Mouse (Mus musculus): ENCODE results near the gene Col5a3.
A peak's percentile ranks its signal among the peaks of the same experiment; 100 is the strongest.

Col5a3 gene

GRCm38 (mm10) chr9:20805159-20805495 is 9.7 kb downstream of the Col5a3 start:
- no peak for DNase-seq (ENCODE audit: low read depth, low spot score)

GRCm38 (mm10) chr9:20804266-20805158 is 10.4 kb downstream of the Col5a3 start:
- peak; percentile 28 for DNase-seq (ENCODE audit: low read depth, low spot score)

GRCm38 (mm10) chr9:20794108-20794806 is 20.6 kb downstream of the Col5a3 start:
- DNase-seq (ENCODE audit: low read depth, low spot score), result peak; percentile 39

- DNase-seq (ENCODE audit: low read depth, low spot score), result no peak
Observed at GRCm38 (mm10) chr9:20790345-20790744, 24.5 kb downstream of the Col5a3 start.

GRCm38 (mm10) chr9:20789651-20790050 is 25.2 kb downstream of the Col5a3 start:
- no peak for DNase-seq (ENCODE audit: low read depth, low spot score)

GRCm38 (mm10) chr9:20787992-20788391 is 26.9 kb downstream of the Col5a3 start:
- no peak for DNase-seq (ENCODE audit: low read depth, low spot score)

GRCm38 (mm10) chr9:20785055-20785454 is 29.8 kb downstream of the Col5a3 start:
- no peak for DNase-seq (ENCODE audit: low read depth, low spot score)

GRCm38 (mm10) chr9:20781286-20781685 is 33.6 kb downstream of the Col5a3 start:
- no peak for DNase-seq (ENCODE audit: low read depth, low spot score)

- DNase-seq (ENCODE audit: low read depth, low spot score), result no peak
Observed at GRCm38 (mm10) chr9:20765274-20765673, 49.6 kb downstream of the Col5a3 start.

GRCm38 (mm10) chr9:20763099-20763498 is 51.8 kb downstream of the Col5a3 start:
- DNase-seq (ENCODE audit: low read depth, low spot score), result no peak

GRCm38 (mm10) chr9:20762197-20762961 is 52.5 kb downstream of the Col5a3 start:
- no peak for DNase-seq (ENCODE audit: low read depth, low spot score)

- no peak for DNase-seq (ENCODE audit: low read depth, low spot score)
Observed at GRCm38 (mm10) chr9:20761388-20761787, 53.5 kb downstream of the Col5a3 start.

GRCm38 (mm10) chr9:20760813-20761212 is 54.1 kb downstream of the Col5a3 start:
- no peak for DNase-seq (ENCODE audit: low read depth, low spot score)

GRCm38 (mm10) chr9:20758896-20759295 is 56.0 kb downstream of the Col5a3 start:
- no peak for DNase-seq (ENCODE audit: low read depth, low spot score)

- no peak for DNase-seq (ENCODE audit: low read depth, low spot score)
Observed at GRCm38 (mm10) chr9:20758243-20758642, 56.6 kb downstream of the Col5a3 start.

- DNase-seq (ENCODE audit: low read depth, low spot score), result no peak
Observed at GRCm38 (mm10) chr9:20757087-20757955, 57.5 kb downstream of the Col5a3 start.

- no peak for DNase-seq (ENCODE audit: low read depth, low spot score)
Observed at GRCm38 (mm10) chr9:20756081-20756700, 58.7 kb downstream of the Col5a3 start.

GRCm38 (mm10) chr9:20754335-20754734 is 60.5 kb downstream of the Col5a3 start:
- DNase-seq (ENCODE audit: low read depth, low spot score), result no peak

GRCm38 (mm10) chr9:20751477-20752029 is 63.3 kb downstream of the Col5a3 start:
- DNase-seq (ENCODE audit: low read depth, low spot score), result no peak

- DNase-seq (ENCODE audit: low read depth, low spot score), result no peak
Observed at GRCm38 (mm10) chr9:20749213-20749612, 65.7 kb downstream of the Col5a3 start.
